Mouse (Mus musculus) liver, postnatal 0 days (tissue): ENCODE results near the gene Rtl10. TPM values are rescaled to one million over a fixed set of nuclear protein-coding genes. Genes with fewer than 3 reads are reported as not detected.

ENCODE experiments used
- ATAC-seq: fragments of 200-750 bp; cut with Nextera tagmentation; 2 replicates; pipeline ENCODE4 v1.8.0; 2017; ENCODE audit warnings: mild to moderate bottlenecking, moderate library complexity
- DNase-seq: peaks from one replicate; pipeline ENCODE4 v3.0.0-alpha.2; 2016
- H3K27ac ChIP-seq: fragments of 300-500 bp; sonication (generic); 2 replicates; pipeline ENCODE4 v1.5.1; 2014; ENCODE audit warnings: antibody characterized with exemption, moderate library complexity, mild to moderate bottlenecking, low read depth
- H3K27me3 ChIP-seq: fragments of 300-500 bp; sonication (generic); 2 replicates; pipeline ENCODE4 v1.6.1; 2014; ENCODE audit warnings: low read length, control low read depth, mixed read lengths; ENCODE audit not compliant: insufficient read depth
- H3K36me3 ChIP-seq: fragments of 300-500 bp; sonication (generic); replicated peaks from 2 replicates; pipeline ENCODE4 v1.6.1; 2014; ENCODE audit warnings: mild to moderate bottlenecking, control low read depth, low read length, moderate library complexity, mixed read lengths; ENCODE audit not compliant: insufficient read depth
- H3K4me1 ChIP-seq: fragments of 300-500 bp; sonication (generic); 2 replicates; pipeline ENCODE4 v1.6.1; 2014; ENCODE audit warnings: antibody characterized with exemption, mild to moderate bottlenecking, control low read depth; ENCODE audit not compliant: insufficient read depth
- H3K4me2 ChIP-seq: fragments of 300-500 bp; sonication (generic); 2 replicates; pipeline ENCODE4 v1.6.1; 2014; ENCODE audit warnings: low read depth, mild to moderate bottlenecking, low read length, moderate library complexity, mixed read lengths
- H3K4me3 ChIP-seq: fragments of 300-500 bp; sonication (generic); 2 replicates; pipeline ENCODE4 v1.5.1; 2014; ENCODE audit warnings: low read depth, low read length
- H3K9ac ChIP-seq: fragments of 300-500 bp; sonication (generic); replicated peaks from 2 replicates; pipeline ENCODE4 v1.6.1; 2014; ENCODE audit warnings: mild to moderate bottlenecking, moderate library complexity
- H3K9me3 ChIP-seq: fragments of 300-500 bp; sonication (generic); 2 replicates; pipeline ENCODE4 v1.6.1; 2016; ENCODE audit warnings: mild to moderate bottlenecking, control low read depth, low read length, mixed read lengths
- CTCF ChIP-seq: sonication (generic); IDR thresholded peaks from 2 replicates; pipeline ENCODE4 v1.5.1; 2016; ENCODE audit warnings: antibody characterized with exemption, low read depth
- EP300 ChIP-seq: IDR thresholded peaks from 2 replicates; pipeline ENCODE4 v1.6.1; 2016; ENCODE audit warnings: antibody characterized with exemption, low read depth, mild to moderate bottlenecking
- WGBS: fragments of 180-500 bp; shearing (Covaris S2); extraction: QIAGEN DNeasy Blood & Tissue Kit; methylation state at CpG from one replicate; pipeline ENCODE4 v1.1.7; 2014; ENCODE audit not compliant: insufficient replicate concordance; 5-methylcytosine and 5-hydroxymethylcytosine counted together
- polyA plus RNA-seq: library from polyadenylated mRNA; unstranded; fragments of >200 nt; fragmentation: Nextera tagmentation; extraction: Ambion mirVana; gene quantifications from 2 replicates; pipeline ENCODE4 v1.2.1, GENCODE M21; 2015

Rtl10 gene
- polyA plus RNA-seq, 1 experiment from 2014 or later: 0.59 TPM

GRCm38 (mm10) chr16:18501531-18501930, 2.8 kb downstream of the Rtl10 start:
- no peak for ATAC-seq

GRCm38 (mm10) chr16:18503566-18504342, 5.1 kb downstream of the Rtl10 start:
- ATAC-seq (no peak), DNase-seq (no peak)
- H3K27me3 ChIP-seq: no peaks in the 10 kb centered on the region
- WGBS: 90% methylated on average over 14 of the region's 14 CpGs
- H3K4me3 ChIP-seq: no peak overlapping the region
- H3K27ac ChIP-seq: no peak overlapping the region
- no peak for TF ChIP-seq EP300
- no peak for TF ChIP-seq CTCF
- no peak overlapping the region for H3K4me2 ChIP-seq
- peaks cover 5% of the 10 kb centered on the region for H3K4me1 ChIP-seq
- no peaks in the 10 kb centered on the region for H3K9me3 ChIP-seq
- no peak overlapping the region for H3K9ac ChIP-seq
- no peaks in the 10 kb centered on the region; the same call in 1 of the 2 replicates for H3K36me3 ChIP-seq

More at GRCm38 (mm10) chr16:18501531-18501930, 2.8 kb downstream of the Rtl10 start:
- no peak for DNase-seq
- Histone ChIP-seq H3K36me3 (no peaks in the 10 kb centered on the region; the same call in 1 of the 2 replicates), H3K9ac (no peak overlapping the region), H3K4me1 (peaks cover 10% of the 10 kb centered on the region), H3K27me3 (no peaks in the 10 kb centered on the region), H3K9me3 (no peaks in the 10 kb centered on the region), H3K4me3 (no peak overlapping the region), H3K27ac (no peak overlapping the region), H3K4me2 (no peak overlapping the region)
- TF ChIP-seq CTCF: no peak
- no peak for TF ChIP-seq EP300
- WGBS: 83% methylated on average over 6 of the region's 6 CpGs

- peak; percentile 62; the same call in 1 of the 2 replicates for ATAC-seq
- DNase-seq: no peak
- Histone ChIP-seq H3K27me3 (no peaks in the 10 kb centered on the region), H3K4me1 (no peaks in the 10 kb centered on the region), H3K36me3 (no peaks in the 10 kb centered on the region; the same call in 1 of the 2 replicates), H3K4me3 (no peak overlapping the region), H3K27ac (no peak overlapping the region), H3K9me3 (no peaks in the 10 kb centered on the region), H3K9ac (no peak overlapping the region), H3K4me2 (no peak overlapping the region)
- WGBS: 80% methylated on average over 3 of the region's 3 CpGs
- TF ChIP-seq EP300: no peak
- TF ChIP-seq CTCF: no peak
These were observed 8.0 kb downstream of the Rtl10 start for GRCm38 (mm10) chr16:18506524-18507199.

GRCm38 (mm10) chr16:18507200-18507549, 8.5 kb downstream of the Rtl10 start:
- Histone ChIP-seq H3K4me3 (no peak overlapping the region), H3K9me3 (no peaks in the 10 kb centered on the region), H3K27ac (no peak overlapping the region), H3K27me3 (no peaks in the 10 kb centered on the region), H3K36me3 (no peaks in the 10 kb centered on the region), H3K9ac (no peak overlapping the region), H3K4me1 (no peaks in the 10 kb centered on the region), H3K4me2 (no peak overlapping the region)
- 52% methylated on average over 1 of the region's 1 CpGs for WGBS
- TF ChIP-seq CTCF (no peak), EP300 (no peak)
- ATAC-seq: no peak
- no peak for DNase-seq

- ATAC-seq (no peak), DNase-seq (no peak)
- no peaks in the 10 kb centered on the region for H3K27me3 ChIP-seq
- H3K4me3 ChIP-seq: no peak overlapping the region
- H3K27ac ChIP-seq: no peak overlapping the region
- H3K4me1 ChIP-seq: no peaks in the 10 kb centered on the region
- TF ChIP-seq EP300 (no peak), CTCF (no peak)
- 79% methylated on average over 5 of the region's 5 CpGs for WGBS
- H3K36me3 ChIP-seq: no peaks in the 10 kb centered on the region
- H3K9me3 ChIP-seq: no peaks in the 10 kb centered on the region
- no peak overlapping the region for H3K4me2 ChIP-seq
- no peak overlapping the region for H3K9ac ChIP-seq
These were observed 13.0 kb downstream of the Rtl10 start for GRCm38 (mm10) chr16:18511741-18512140.

- Histone ChIP-seq H3K9me3 (no peaks in the 10 kb centered on the region), H3K4me1 (no peaks in the 10 kb centered on the region), H3K4me3 (no peak overlapping the region), H3K36me3 (no peaks in the 10 kb centered on the region), H3K9ac (no peak overlapping the region), H3K27me3 (no peaks in the 10 kb centered on the region), H3K4me2 (no peak overlapping the region), H3K27ac (no peak overlapping the region)
- no peak for DNase-seq
- 58% methylated on average over 6 of the region's 6 CpGs for WGBS
- ATAC-seq: no peak
- TF ChIP-seq EP300 (no peak), CTCF (no peak)
These were observed 14.8 kb downstream of the Rtl10 start for GRCm38 (mm10) chr16:18513508-18513907.
